ENCODE assay signal across 7 mouse cellular contexts in genomic region chr4:58462586-58462985, GRCm38 (mm10).
"Had no signal": no experiment of that assay in that cellular context is flagged by ENCODE, and none has a peak within 500 bp of the region (broad histone marks: within the 10 kb centered on the region; RNA-seq: fewer than 3 reads in every experiment).

No protein-coding gene starts in this region.

- DNase-seq: kidney, postnatal 25 days; lung, adult 18-20 months had no signal

- H3K4me3 ChIP-seq: limb, embryonic 13.5 days; midbrain, embryonic 13.5 days; neural tube, embryonic 12.5 days had no signal

- H3K9ac ChIP-seq: limb, embryonic 13.5 days; liver, embryonic 14.5 days; midbrain, embryonic 13.5 days; neural tube, embryonic 12.5 days had no signal

- H3K4me1 ChIP-seq: midbrain, embryonic 13.5 days; neural tube, embryonic 12.5 days had no signal

- ATAC-seq: midbrain, embryonic 13.5 days had no signal

- H3K4me2 ChIP-seq: limb, embryonic 13.5 days; midbrain, embryonic 13.5 days; neural tube, embryonic 12.5 days had no signal

- H3K27me3 ChIP-seq: limb, embryonic 13.5 days; midbrain, embryonic 13.5 days; neural tube, embryonic 12.5 days had no signal

- H3K9me3 ChIP-seq: limb, embryonic 13.5 days; midbrain, embryonic 13.5 days; neural tube, embryonic 12.5 days had no signal

- H3K36me3 ChIP-seq: midbrain, embryonic 13.5 days; neural tube, embryonic 12.5 days had no signal

- H3K27ac ChIP-seq: limb, embryonic 13.5 days; liver, embryonic 14.5 days; midbrain, embryonic 13.5 days; neural tube, embryonic 12.5 days; stomach, postnatal 0 days had no signal
